Mouse (Mus musculus) right cerebral cortex, postnatal 36 days (tissue): ENCODE measurements around the gene Mrm2.
"Not testable (repeated sequence)": the region's sequence is repeated elsewhere in the genome, so short reads cannot be mapped to it uniquely, and the experiment has no call there.

Experiments
- DNase-seq, 2 experiments: peaks; one replicate each; pipeline ENCODE4 v3.0.0; 2022; ENCODE audit warnings: low spot score in 2 of 2, mixed read lengths in 1 of 2

Mrm2 gene

DNA sequence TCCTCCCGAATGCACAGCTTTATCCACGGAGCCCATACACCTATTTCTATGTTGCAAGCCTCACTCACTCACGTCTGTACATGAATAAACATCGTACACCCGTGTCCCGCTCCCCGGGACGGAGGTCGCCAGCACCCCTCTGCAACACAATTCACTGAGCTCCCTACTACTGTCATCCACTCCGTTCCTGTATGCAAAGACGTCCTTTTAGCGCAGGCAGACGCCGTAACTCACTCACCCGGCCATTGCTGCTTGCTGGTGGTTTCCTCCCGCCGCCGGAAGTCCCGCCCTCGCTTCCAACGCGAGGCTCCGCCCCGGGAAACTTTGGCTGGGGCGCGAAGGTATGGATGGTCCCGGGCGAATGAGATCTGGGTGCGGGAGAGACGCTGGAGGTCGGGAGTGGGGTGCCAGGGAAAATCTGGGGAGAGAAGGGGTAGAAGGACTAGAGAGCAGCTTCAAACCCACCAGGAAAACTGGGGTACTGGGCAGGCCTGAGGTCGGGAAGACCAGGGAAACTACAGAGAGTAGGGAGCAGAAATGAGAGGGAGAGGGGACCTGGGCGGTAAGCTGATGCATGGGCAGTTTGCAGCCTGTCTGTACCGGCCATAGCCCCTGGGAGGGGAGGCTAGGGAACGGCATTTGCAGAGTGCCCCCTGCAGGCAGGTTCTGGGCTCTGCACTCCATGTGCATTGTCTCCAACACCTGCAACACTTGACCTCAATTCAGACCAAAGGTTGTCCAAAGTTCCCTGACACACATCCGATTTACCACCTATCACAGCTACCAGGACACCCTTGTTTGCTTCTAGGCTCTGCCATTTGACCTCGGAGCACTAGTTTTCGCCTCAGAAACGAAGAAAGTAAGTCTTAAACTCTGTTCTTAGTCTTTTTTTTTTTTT lies at the start of gene Mrm2:
Gene Mrm2, minus strand, starts transcription at position 284 of the 898 bp plus-strand sequence.
- peak; percentile 43 to 49 for DNase-seq

GRCm38 (mm10) chr5:140381156-140381555 lies 49.5 kb upstream of the Mrm2 start:
- DNase-seq = no peak

DNA sequence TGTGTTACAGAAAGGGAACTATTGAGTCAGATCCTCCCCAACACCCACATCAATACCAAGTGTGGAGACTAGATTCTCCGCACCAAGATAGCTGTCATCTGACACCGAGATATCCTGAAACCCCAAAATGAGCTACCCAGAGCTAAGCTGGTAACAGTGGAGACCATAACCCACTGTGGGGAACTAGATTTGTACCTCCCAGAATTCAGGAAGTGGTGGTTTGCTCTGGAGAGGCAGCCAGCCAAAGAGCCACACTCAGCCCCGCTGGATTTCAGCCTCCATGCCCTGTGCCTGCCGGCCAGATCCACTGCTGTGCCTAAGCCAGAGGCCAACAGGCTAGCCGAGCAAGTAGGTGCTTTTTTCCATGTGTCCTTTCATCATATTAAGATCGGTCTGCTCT lies 47.6 kb upstream of the Mrm2 start:
- DNase-seq = no peak

DNA sequence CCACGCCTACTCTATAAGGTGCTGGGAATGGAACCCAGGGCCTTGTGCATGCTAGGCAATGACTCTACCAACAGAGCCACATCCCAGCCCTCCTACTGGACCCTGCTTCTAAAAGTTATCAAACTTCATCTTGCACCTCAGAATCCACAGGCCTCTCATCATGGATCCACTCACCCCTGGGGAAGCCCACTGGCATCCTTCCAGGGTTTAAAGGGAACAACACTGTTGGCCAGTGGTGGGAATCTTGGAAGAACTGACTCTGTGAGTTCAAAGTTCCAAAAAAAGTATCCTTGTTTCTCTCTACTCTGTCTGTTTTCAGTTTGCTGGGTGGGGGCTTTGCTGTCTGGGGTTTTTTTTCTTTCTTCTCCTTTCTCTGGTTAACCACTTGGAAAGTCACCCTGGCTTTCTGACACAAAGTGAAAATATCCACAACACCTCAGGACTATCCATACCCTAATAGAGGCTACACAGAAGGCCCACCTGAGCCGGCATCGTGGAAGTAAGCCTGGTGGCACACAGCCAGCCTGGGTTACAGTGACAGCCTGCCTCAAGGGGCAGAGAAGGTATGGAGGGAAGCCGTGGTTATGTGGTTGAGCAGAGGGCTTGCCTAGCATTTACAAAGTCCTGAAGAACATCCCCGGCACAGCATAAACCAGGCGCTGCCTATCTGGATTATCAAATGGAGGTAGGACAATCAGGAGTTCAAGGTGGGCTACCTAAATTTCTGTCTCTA lies 46.6 kb upstream of the Mrm2 start:
- no peak for DNase-seq

- no peak for DNase-seq
Observed at GRCm38 (mm10) chr5:140375249-140375829, 43.6 kb upstream of the Mrm2 start.

DNA sequence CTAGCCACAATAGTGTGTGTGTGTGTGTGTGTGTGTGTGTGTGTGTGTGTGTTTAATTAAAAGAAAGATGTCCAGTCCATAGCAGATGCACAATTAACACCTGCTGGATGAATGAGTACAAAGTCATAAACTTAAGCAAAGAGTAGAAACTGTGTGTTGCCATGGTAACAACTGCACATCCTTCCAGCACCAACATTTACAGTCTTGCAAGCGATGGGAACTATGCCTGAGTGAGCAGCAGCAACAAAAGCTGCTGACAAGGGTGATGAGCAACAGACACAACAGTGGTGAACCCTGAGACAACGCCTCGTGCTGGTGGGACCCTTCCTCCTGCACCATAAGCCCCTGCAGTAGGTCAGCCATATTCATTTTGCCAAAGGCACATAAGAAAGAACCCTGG lies 42.5 kb upstream of the Mrm2 start:
- DNase-seq = no peak

DNA sequence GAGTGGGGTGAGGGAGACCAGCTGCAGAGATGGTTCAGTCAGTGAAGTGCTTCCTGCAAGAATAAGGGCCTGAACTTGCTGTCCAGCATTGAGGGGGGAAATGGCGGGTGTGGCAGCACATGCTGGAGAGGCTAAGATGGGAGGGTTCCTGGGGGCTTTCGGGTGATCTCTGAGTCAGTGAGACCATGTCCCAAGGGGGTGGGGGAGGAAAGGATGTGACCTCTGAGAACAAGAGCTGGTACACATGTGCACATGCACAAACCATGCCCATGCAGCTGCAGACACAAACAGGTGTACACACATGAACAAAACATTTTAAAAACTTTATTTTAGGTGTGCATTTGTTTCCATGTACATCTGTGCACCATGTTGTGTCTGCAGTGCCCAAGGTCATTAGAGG lies 42.0 kb upstream of the Mrm2 start:
- no peak for DNase-seq

- peak; percentile 27 to 39 for DNase-seq
Observed at GRCm38 (mm10) chr5:140371671-140372070, 40.0 kb upstream of the Mrm2 start.

DNA sequence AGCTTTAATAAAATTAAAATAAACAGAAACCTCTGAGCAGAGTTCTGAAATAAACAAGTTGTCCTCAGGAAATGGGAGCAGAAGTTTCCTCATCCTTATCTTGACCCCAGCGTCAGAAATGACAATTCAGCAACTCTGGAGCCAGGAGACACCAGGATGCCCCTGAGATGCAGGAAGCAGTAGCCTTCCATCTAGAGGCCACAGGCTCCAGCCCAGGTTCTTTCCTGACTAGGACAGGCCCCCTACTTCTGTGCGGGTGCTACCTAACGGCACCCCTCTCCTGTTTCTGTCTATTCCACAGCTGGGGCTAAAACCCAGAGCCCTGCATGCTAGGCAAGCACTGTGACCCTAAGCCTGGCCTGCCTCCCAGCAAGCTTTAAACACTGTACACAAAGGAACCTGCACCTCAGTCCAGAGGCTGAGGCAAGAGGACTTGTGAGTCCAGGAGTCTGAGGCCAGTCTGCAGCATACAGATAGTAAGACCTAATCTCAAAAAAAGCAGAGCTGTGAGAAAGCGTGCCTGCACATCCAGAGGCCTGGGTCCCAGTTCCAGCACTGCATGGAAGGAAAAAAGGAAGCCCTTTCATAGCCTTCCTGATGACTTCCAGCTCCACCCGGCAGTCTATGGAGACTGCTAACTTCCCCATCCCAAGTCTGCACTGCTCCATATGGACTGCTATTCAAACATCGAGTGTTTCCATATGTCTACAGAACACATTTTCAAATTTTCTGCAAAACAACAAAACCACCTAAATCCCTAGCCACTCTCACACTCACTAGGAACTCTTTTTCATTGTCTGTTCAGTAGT lies 39.0 kb upstream of the Mrm2 start:
- DNase-seq = no peak

DNA sequence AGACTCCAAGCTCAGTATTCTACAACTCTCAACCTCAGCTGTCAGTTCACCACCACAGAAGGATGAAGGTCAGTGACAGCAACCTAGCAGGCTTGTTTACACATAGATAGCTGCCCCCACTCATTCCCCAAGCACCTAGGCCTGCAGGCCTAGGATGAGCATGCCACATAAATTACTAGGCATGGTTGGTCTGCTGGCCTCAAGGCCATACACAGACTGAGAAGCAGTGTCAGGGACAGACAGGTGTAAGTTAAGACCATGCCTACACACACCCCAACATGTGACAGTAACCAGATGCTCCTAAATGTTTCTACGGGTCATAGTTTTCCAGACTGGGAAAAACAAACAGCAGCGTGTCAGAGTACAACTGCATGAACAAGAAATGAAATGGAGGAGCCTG lies 37.8 kb upstream of the Mrm2 start:
- DNase-seq = no peak

- DNase-seq = no peak
Observed at GRCm38 (mm10) chr5:140368926-140369325, 37.2 kb upstream of the Mrm2 start.

GRCm38 (mm10) chr5:140368126-140368525 lies 36.4 kb upstream of the Mrm2 start:
- not testable (repeated sequence) for DNase-seq

GRCm38 (mm10) chr5:140364415-140364814 lies 32.7 kb upstream of the Mrm2 start:
- no peak for DNase-seq

GRCm38 (mm10) chr5:140359930-140360674 lies 28.4 kb upstream of the Mrm2 start:
- no peak for DNase-seq

GRCm38 (mm10) chr5:140357466-140357865 lies 25.8 kb upstream of the Mrm2 start:
- no peak for DNase-seq

DNA sequence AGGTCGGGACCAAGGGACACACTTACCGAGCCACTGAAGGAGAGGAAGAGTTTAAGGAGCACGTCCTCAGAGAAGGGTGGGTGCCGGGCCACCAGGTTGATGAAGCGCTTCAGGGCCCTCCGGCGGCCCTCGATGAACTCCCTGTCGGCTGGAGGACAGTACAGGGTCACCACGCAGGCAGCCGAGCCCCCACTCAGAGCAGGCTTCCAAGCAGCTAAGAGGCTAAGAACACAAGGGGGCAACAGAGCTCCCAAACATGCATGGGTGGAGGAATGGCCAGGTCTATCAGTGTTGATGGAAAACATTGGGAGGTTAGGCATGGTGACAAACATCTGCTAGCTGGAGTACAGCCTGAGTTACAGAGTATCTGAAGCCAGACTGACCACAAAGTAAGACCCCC lies 24.2 kb upstream of the Mrm2 start:
- DNase-seq = no peak

DNA sequence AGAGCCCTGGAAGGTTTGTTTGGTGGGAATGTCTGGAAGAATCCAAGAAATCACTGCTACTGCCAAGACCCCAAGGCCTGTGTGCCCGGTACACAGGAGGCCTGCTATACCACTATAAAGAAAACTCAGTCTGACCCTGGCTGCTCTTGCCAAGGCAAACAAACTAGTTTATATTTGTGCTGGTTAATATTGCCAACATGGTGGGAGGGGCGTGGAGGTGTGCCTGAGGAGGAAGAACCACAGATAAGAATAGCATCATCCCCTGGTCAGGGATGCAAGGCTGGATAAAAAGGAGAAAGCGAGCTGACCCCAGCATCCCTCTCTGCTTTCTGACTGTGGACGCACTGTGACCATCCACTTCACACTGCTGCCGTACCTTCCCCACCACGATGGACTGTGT lies 20.7 kb upstream of the Mrm2 start:
- no peak for DNase-seq

DNA sequence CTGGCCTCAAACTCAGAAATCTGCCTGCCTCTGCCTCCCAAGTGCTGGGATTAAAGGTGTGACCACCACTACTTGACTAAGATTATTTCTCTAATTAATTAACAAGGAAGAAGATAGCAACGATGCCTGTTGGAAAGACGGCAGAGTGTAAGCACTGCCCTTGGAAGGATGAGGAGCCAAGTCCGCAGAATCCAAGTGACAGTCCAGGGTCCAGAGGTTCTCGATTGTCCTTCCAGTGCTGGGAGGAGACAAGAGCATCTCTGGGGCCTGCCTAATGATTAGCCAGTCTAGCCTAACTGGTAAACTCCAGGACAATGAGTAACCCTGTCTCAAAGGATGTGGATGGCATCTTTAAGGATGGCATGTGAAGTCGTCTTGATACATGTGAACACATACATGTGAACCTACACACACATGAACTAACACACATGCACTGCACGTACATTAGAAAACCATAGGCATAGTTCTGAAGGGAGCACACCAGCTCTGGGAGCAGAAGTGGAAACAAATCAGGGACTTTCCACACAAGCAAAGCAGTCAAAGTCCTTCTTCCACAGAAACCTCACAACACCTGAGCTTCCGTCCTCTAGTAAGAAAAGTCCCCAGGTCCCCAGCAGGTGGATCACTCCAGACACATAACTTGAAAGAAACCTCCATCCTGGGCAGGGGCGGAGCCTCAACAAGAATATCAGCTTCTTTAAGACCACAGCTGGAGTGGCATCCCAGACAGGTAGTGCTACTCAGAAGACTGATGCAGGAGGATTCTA lies 19.2 kb upstream of the Mrm2 start:
- DNase-seq = no peak

DNA sequence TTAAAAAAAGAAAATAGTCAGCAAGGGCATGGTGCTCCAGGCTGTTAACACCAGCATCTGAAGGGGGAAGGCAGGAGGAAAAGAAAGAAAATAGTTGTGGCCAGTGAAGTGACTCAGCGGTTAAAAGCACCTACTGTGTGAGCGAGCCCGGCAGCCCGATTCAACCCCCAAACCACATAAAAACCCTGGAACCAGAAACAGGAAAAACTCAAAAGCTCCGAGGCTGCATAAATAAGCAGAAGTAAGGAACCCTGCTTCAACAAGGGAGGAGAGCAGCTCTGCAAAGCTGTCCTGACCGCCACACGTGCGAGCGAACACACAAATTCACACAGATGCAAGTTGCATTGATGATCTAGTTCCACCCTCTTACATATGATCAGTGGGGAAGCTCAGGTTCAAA lies 18.2 kb upstream of the Mrm2 start:
- DNase-seq = no peak

GRCm38 (mm10) chr5:140346050-140346449 lies 14.4 kb upstream of the Mrm2 start:
- no peak for DNase-seq
